Mouse (Mus musculus): ENCODE results near the gene Ptgr1. TPM values are rescaled to one million over a fixed set of nuclear protein-coding genes. Genes with fewer than 3 reads are reported as not detected.

The Ptgr1 gene
- total RNA-seq, 2 experiments from 2014 or later, result 8.5 to 11.4 TPM

DNA sequence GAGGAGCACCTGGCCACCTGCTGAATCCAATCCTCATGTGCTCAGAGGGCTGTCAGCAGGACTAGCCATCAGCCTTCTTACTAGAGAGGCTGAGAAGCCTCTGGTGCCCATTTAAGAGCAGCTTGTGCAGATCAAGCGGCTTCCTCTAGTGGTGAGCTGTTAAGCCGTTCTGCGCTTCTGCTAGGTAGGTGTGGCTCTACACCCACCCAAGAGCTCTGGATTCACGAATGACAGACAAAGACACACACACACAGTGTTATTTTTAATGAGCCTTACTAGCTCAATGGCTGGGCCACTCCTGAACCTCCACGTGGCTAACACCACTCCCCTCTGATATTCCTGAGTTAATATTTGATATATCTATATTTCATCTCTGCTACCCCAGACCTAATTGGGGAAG lies 61.3 kb downstream of the Ptgr1 start:
- DNase-seq, result no peak

DNA sequence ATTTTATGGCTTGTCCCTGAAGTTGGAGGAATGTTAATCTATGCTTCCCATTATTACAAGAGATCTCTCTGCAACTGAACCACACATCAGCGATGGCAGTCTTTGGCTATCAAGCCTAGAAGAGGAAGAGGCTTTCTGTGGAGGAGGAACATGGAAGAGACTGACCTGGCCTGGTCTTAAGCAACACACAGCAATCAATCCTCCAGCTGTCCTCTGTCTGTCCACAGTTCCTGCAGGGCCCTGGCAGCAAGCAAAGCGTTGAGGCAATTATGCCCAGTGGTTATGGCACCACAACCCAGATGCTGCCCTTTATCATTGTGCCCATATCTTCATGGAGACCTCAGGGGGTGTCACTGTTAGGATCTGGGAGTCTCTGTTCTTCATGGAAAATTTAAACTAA lies 63.0 kb downstream of the Ptgr1 start:
- DNase-seq, result no peak

Other genes with a start within 250 kb of the Ptgr1 start
- under 1 TPM; 0.14 to 0.17 TPM for gene Olfr267, start 199.4 kb downstream of the Ptgr1 start, total RNA-seq (2021)
- gene Ecpas, start 74.4 kb downstream of the Ptgr1 start, total RNA-seq (2021), result 100 to 1,000 TPM; 129 to 131 TPM
- gene Zkscan16, start 43.5 kb downstream of the Ptgr1 start, total RNA-seq (2021), result under 1 TPM; 0.21 to 0.25 TPM
- 10 to 100 TPM; 16.4 to 16.8 TPM for gene Dnajc25, start 7.9 kb upstream of the Ptgr1 start, total RNA-seq (2021)
- gene Gm20503, start 16.1 kb upstream of the Ptgr1 start, total RNA-seq (2021), result 1 to 10 TPM; 3.4 to 5.1 TPM
- 10 to 100 TPM; 28.8 to 31.8 TPM for gene Gng10, start 48.0 kb upstream of the Ptgr1 start, total RNA-seq (2021)
- gene AI481877, start 151.9 kb upstream of the Ptgr1 start, total RNA-seq (2021), result not detected
- gene Ugcg, start 202.1 kb upstream of the Ptgr1 start, total RNA-seq (2021), result 10 to 100 TPM; 26.8 to 29.2 TPM